In the genomic region with DNA sequence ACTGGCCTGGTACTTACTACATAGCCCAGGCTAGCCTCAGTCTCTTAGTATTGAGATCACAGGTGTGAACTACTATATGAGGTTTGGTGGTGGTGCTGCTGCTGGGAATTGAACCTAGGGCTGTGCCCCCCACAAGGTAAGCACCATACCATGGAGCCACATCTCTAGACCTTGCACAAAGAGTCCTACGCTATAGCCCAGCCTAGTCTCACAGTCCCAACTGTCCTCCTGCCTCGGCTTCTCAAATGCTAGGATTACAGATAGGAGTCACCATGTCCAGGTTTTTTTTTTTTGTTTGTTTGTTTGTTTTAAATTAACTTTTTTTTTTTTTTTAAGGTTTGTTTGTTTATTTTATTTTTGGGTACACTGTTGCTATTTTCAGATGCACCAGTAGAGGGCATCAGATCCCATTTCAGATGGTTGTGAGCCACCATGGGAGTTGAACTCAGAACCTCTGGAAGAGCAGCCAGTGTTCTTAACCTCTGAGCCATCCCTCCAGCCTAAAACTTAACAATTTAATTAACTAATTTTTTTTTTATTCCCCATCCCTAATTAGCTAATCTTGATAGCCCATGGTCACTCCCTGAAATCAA, we compare ENCODE assay signal across 16 mouse cellular contexts. TPM values are rescaled to one million over a fixed set of nuclear protein-coding genes. Genes with fewer than 3 reads are reported as not detected.
DNase-seq lines count a peak whose midpoint lies in the region; ATAC-seq and TF ChIP-seq lines count a peak whose summit lies in the region.
"Had no signal": no experiment of that assay in that cellular context is flagged by ENCODE, and none has a peak within 500 bp of the region (broad histone marks: within the 10 kb centered on the region; RNA-seq: fewer than 3 reads in every experiment).

No protein-coding gene starts in this region.

- no peak for ATAC-seq in hindbrain, embryonic 14.5 days (ENCODE audit: low FRiP score)
- no peak for ATAC-seq in hindbrain, embryonic 16.5 days
- ATAC-seq in lung, embryonic 14.5 days (ENCODE audit: insufficient read depth) = no peak
- ATAC-seq: forebrain, embryonic 13.5 days had no signal

- no peak overlapping the region for H3K9ac ChIP-seq in hindbrain, embryonic 14.5 days
- H3K9ac ChIP-seq in hindbrain, embryonic 16.5 days (ENCODE audit: low read depth, low read length) = no peak overlapping the region
- no peak overlapping the region for H3K9ac ChIP-seq in lung, embryonic 14.5 days
- H3K9ac ChIP-seq in MEL (ENCODE audit: control insufficient read depth, low read depth, low read length, poor library complexity, severe bottlenecking) = no peak overlapping the region
- H3K9ac ChIP-seq: embryonic facial prominence, embryonic 13.5 days; forebrain, embryonic 13.5 days; liver, embryonic 15.5 days had no signal

- H3K4me1 ChIP-seq in hindbrain, embryonic 14.5 days (replicated peaks; ENCODE audit: control insufficient read depth, insufficient read depth, low read length) = peaks cover 21% of the 10 kb centered on the region
- H3K4me1 ChIP-seq in hindbrain, embryonic 16.5 days (ENCODE audit: control insufficient read depth, insufficient read depth, low read depth, low read length) = peaks cover 5% of the 10 kb centered on the region
- H3K4me1 ChIP-seq in lung, embryonic 14.5 days (ENCODE audit: insufficient read depth) = 0 out of 2 replicates have a peak, but pooled peaks cover 4% of the 10 kb centered on the region
- no peaks in the 10 kb centered on the region for H3K4me1 ChIP-seq in MEL (ENCODE audit: control insufficient read depth in 1 of 2, insufficient read depth in 2 of 2, low read length in 2 of 2)
- H3K4me1 ChIP-seq: liver, embryonic 15.5 days had no signal

- no peak for TF ChIP-seq EP300 in MEL (IDR thresholded peaks at IDR 0.05; ENCODE audit: low read depth in 1 of 2, low read length in 2 of 2)

- no peaks in the 10 kb centered on the region for H3K27me3 ChIP-seq in hindbrain, embryonic 14.5 days (ENCODE audit: control insufficient read depth, insufficient read depth, low read length)
- no peaks in the 10 kb centered on the region for H3K27me3 ChIP-seq in hindbrain, embryonic 16.5 days (replicated peaks; ENCODE audit: control insufficient read depth, insufficient read depth, low read length)
- no peaks in the 10 kb centered on the region for H3K27me3 ChIP-seq in lung, embryonic 14.5 days (ENCODE audit: insufficient read depth, low read length)
- no peaks in the 10 kb centered on the region for H3K27me3 ChIP-seq in MEL (ENCODE audit: control insufficient read depth in 1 of 2, insufficient read depth in 2 of 2, low read length in 2 of 2)
- H3K27me3 ChIP-seq: embryonic facial prominence, embryonic 13.5 days; forebrain, embryonic 13.5 days; liver, embryonic 15.5 days had no signal

- no peak for TF ChIP-seq POLR2A in MEL (IDR thresholded peaks at IDR 0.05; ENCODE audit: control insufficient read depth in 1 of 2, insufficient read depth in 1 of 2, low read depth in 1 of 2, low read length in 2 of 2, poor library complexity in 1 of 2)

- peaks cover 73% of the 10 kb centered on the region for H3K36me3 ChIP-seq in hindbrain, embryonic 14.5 days (replicated peaks; ENCODE audit: control insufficient read depth, insufficient read depth)
- peaks cover 29% of the 10 kb centered on the region for H3K36me3 ChIP-seq in hindbrain, embryonic 16.5 days (ENCODE audit: control insufficient read depth, insufficient read depth, low read length)
- H3K36me3 ChIP-seq in lung, embryonic 14.5 days (ENCODE audit: insufficient read depth) = peaks cover 55% of the 10 kb centered on the region
- H3K36me3 ChIP-seq in MEL (ENCODE audit: control insufficient read depth in 1 of 2, insufficient read depth in 2 of 2, low read length in 2 of 2) = no peaks in the 10 kb centered on the region; a peak in 1 of 4 replicates

- no peaks in the 10 kb centered on the region for H3K79me2 ChIP-seq in MEL (ENCODE audit: control insufficient read depth, insufficient read depth, low read length, poor library complexity)

- TF ChIP-seq CTCF in lung, embryonic 14.5 days (IDR thresholded peaks at IDR 0.05; ENCODE audit: low read depth) = peak; percentile 31
- TF ChIP-seq CTCF in MEL (IDR thresholded peaks at IDR 0.05 in 2 of 3, conservative IDR thresholded peaks at IDR 0.05 in 1 of 3; ENCODE audit: control insufficient read depth in 1 of 3, insufficient read depth in 1 of 3, low read depth in 2 of 3, low read length in 3 of 3, poor library complexity in 1 of 3, severe bottlenecking in 1 of 3) = peak; percentile 23 to 48 (median 42); a peak in 5 of 6 replicates

- no peak overlapping the region for H3K4me2 ChIP-seq in hindbrain, embryonic 14.5 days (replicated peaks)
- H3K4me2 ChIP-seq in hindbrain, embryonic 16.5 days (ENCODE audit: low read length) = no peak overlapping the region
- no peak overlapping the region for H3K4me2 ChIP-seq in lung, embryonic 14.5 days
- H3K4me2 ChIP-seq: embryonic facial prominence, embryonic 13.5 days; forebrain, embryonic 13.5 days; liver, embryonic 15.5 days had no signal

- WGBS in hindbrain, embryonic 14.5 days = 100% methylated on average over 2 of the region's 2 CpGs
- WGBS in hindbrain, embryonic 16.5 days = 96% methylated on average over 2 of the region's 2 CpGs
- 92% methylated on average over 2 of the region's 2 CpGs for WGBS in lung, embryonic 14.5 days

- no peak overlapping the region for H3K4me3 ChIP-seq in hindbrain, embryonic 14.5 days (replicated peaks; ENCODE audit: low read length)
- no peak overlapping the region for H3K4me3 ChIP-seq in hindbrain, embryonic 16.5 days (ENCODE audit: low read length)
- H3K4me3 ChIP-seq in lung, embryonic 14.5 days (ENCODE audit: low read depth, low read length) = no peak overlapping the region
- no peak overlapping the region for H3K4me3 ChIP-seq in MEL (ENCODE audit: control insufficient read depth in 1 of 2, insufficient read depth in 1 of 2, low read depth in 2 of 2, low read length in 2 of 2)
- H3K4me3 ChIP-seq: embryonic facial prominence, embryonic 13.5 days; forebrain, embryonic 13.5 days; liver, embryonic 15.5 days had no signal

- peak; percentile 50 for DNase-seq in hindbrain, embryonic 14.5 days (ENCODE audit: low spot score)
- peak; percentile 24 for DNase-seq in lung, embryonic 14.5 days
- no peak for DNase-seq in lung, adult 18-20 months
- peak; percentile 23 for DNase-seq in MEL (ENCODE audit: low read depth, low spot score)
- peak; percentile 22 for DNase-seq in naive thymus-derived CD4-positive, alpha-beta T cell, adult 2 months (ENCODE audit: low read depth)
- DNase-seq in adrenal gland, postnatal 36 days = no peak
- DNase-seq: cerebellum, postnatal 14 days; right cerebral cortex, postnatal 4 days; thymus, postnatal 25 days had no signal

- H3K9me3 ChIP-seq in hindbrain, embryonic 14.5 days (ENCODE audit: control insufficient read depth, low read length) = no peaks in the 10 kb centered on the region
- H3K9me3 ChIP-seq in hindbrain, embryonic 16.5 days (ENCODE audit: control insufficient read depth, low read length) = no peaks in the 10 kb centered on the region
- H3K9me3 ChIP-seq in lung, embryonic 14.5 days (ENCODE audit: low read depth, low read length) = no peaks in the 10 kb centered on the region
- H3K9me3 ChIP-seq in MEL (replicated peaks; ENCODE audit: insufficient read depth, low read length) = no peaks in the 10 kb centered on the region
- H3K9me3 ChIP-seq: embryonic facial prominence, embryonic 13.5 days; forebrain, embryonic 13.5 days; liver, embryonic 15.5 days had no signal

- peak; percentile 3 for TF ChIP-seq RAD21 in MEL (IDR thresholded peaks at IDR 0.05; ENCODE audit: low read depth, low read length)

- H3K27ac ChIP-seq in hindbrain, embryonic 14.5 days = peak overlapping the region; percentile 17; the same call in 1 of the 2 replicates
- no peak overlapping the region for H3K27ac ChIP-seq in hindbrain, embryonic 16.5 days (ENCODE audit: low read depth, low read length)
- no peak overlapping the region for H3K27ac ChIP-seq in lung, embryonic 14.5 days (ENCODE audit: low read depth)
- H3K27ac ChIP-seq in MEL (ENCODE audit: control insufficient read depth, low read depth, low read length) = no peak overlapping the region
- H3K27ac ChIP-seq: embryonic facial prominence, embryonic 13.5 days; liver, embryonic 15.5 days had no signal

TF ChIP-seq in MEL, 35 proteins besides CTCF, POLR2A, EP300 and RAD21:
- TF ChIP-seq ZNF384 (IDR thresholded peaks at IDR 0.05; ENCODE audit: low read depth, low read length) = peak; percentile 60; the same call in 1 of the 2 replicates
- no peak for TF ChIP-seq MYC (IDR thresholded peaks at IDR 0.05; ENCODE audit: low read depth, low read length)

RNA-seq across cellular contexts. Expression of a gene that starts 39.6 kb away (rescaled TPM):
- polyA plus RNA-seq in hindbrain, embryonic 14.5 days (2014; fragmentation: Nextera tagmentation; extraction: Ambion mirVana) = not detected in 2 replicates
- polyA plus RNA-seq in hindbrain, embryonic 16.5 days (2015; fragmentation: Nextera tagmentation; extraction: Ambion mirVana) = not detected in 2 replicates
- polyA plus RNA-seq in lung, embryonic 14.5 days (2014; fragmentation: Nextera tagmentation; extraction: Ambion mirVana) = not detected in 2 replicates
- total RNA-seq in MEL (2012; rRNA removed) = 0.72 and 0.89 TPM in 2 replicates
- polyA plus RNA-seq in MEL (2012; ENCODE audit: insufficient read depth in 1 of 2, insufficient read length in 2 of 2, low read depth in 1 of 2, low replicate concordance in 2 of 2, missing spikeins in 1 of 2) = under 1 TPM in 1 of 2 experiments, not detected in 1; 0.71 TPM
- total RNA-seq in adrenal gland, postnatal 36 days (2021) = not detected
- total RNA-seq: gastrocnemius, adult 18-20 months had no signal
- polyA plus RNA-seq: embryonic facial prominence, embryonic 13.5 days; forebrain, embryonic 13.5 days; heart, embryonic 14.5 days; liver, embryonic 15.5 days; neural tube, embryonic 11.5 days had no signal

Comparison
In these comparisons a context has a peak if more than half of its experiments do, and no peak if none do; other contexts are left out.
1. DNase-seq: peak in hindbrain, embryonic 14.5 days (single experiment), lung, embryonic 14.5 days (single experiment), MEL (single experiment) and naive thymus-derived CD4-positive, alpha-beta T cell, adult 2 months (single experiment); none in lung, adult 18-20 months (0 of 2) and adrenal gland, postnatal 36 days (0 of 2).